Mouse (Mus musculus): ENCODE results near the gene Spcs1.

The Spcs1 gene

DNA sequence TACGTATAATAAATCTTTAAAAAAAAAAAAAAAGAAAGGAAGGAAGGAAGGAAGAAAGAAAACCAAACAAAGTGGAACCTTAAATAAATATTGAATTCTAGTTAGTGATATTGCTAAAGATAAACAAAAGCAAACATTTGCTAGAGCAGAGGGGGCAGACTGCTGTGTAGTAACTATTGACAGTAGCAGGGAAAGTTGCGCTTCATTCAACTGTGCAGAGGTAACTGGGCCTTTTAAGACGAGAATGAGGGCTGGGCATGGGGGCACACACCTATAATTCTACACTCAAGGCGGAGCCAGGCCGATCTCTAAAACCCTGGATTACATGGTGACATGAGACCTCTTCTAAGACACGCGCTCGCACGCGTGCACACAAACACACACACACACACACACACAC, 51.5 kb downstream of the Spcs1 start:
- DNase-seq (ENCODE audit: low spot score in 2 of 2) = no peak
